Mouse (Mus musculus) thymus, adult 2 months (tissue): Measurements from ENCODE around the gene Cracr2a. TPM values are rescaled to one million over a fixed set of nuclear protein-coding genes. Genes with fewer than 3 reads are reported as not detected.

Experiments
- DNase-seq: peaks from one replicate; pipeline ENCODE4 v3.0.0; 2021
- H3K27ac ChIP-seq: fragments of 200-500 bp; 2 replicates; pipeline ENCODE4 v1.5.1; 2012; ENCODE audit warnings: low read length, control low read depth; ENCODE audit not compliant: control insufficient read depth, insufficient read depth
- H3K27me3 ChIP-seq: fragments of 200-500 bp; 2 replicates; pipeline ENCODE4 v1.6.1; 2012; ENCODE audit warnings: mild to moderate bottlenecking, low read length, moderate library complexity, mixed read lengths; ENCODE audit not compliant: control insufficient read depth, insufficient read depth
- H3K36me3 ChIP-seq: fragments of 200-500 bp; 2 replicates; pipeline ENCODE4 v1.6.1; 2012; ENCODE audit warnings: mild to moderate bottlenecking, low read length, moderate library complexity; ENCODE audit not compliant: control insufficient read depth, insufficient read depth
- H3K4me1 ChIP-seq: fragments of 200-500 bp; replicated peaks from 2 replicates; pipeline ENCODE4 v1.6.1; 2012; ENCODE audit warnings: low read length; ENCODE audit not compliant: control insufficient read depth, insufficient read depth
- H3K4me3 ChIP-seq: fragments of 200-500 bp; 2 replicates; pipeline ENCODE4 v1.5.1; 2012; ENCODE audit warnings: mild to moderate bottlenecking, low read length, control low read depth, moderate library complexity; ENCODE audit not compliant: control insufficient read depth, insufficient read depth
- CTCF ChIP-seq: fragments of 200-500 bp; IDR thresholded peaks from 2 replicates; pipeline ENCODE4 v1.5.1; 2012; ENCODE audit warnings: mild to moderate bottlenecking, control low read depth, low read length, moderate library complexity, borderline replicate concordance; ENCODE audit not compliant: control insufficient read depth, poor library complexity, insufficient read depth; ENCODE audit errors: extremely low read depth
- POLR2A ChIP-seq: fragments of 200-500 bp; IDR thresholded peaks from 2 replicates; pipeline ENCODE4 v1.6.1; 2012; ENCODE audit warnings: mild to moderate bottlenecking, low read length, control low read depth, moderate library complexity; ENCODE audit not compliant: control insufficient read depth, poor library complexity, insufficient read depth; ENCODE audit errors: extremely low read depth
- WGBS: fragments of 180-500 bp; shearing (Covaris S2); methylation state at CpG from one replicate; pipeline ENCODE4 v1.1.7; 2018; 5-methylcytosine and 5-hydroxymethylcytosine counted together
- polyA plus RNA-seq: library from polyadenylated mRNA; depleted of rRNA; stranded (reverse); fragments of >200 nt; gene quantifications from 2 replicates; pipeline ENCODE4 v1.2.3, GENCODE M21; 2012

Cracr2a gene
- polyA plus RNA-seq, 1 experiment, result 6.2 TPM

- WGBS, result 88% methylated on average over 7 of the region's 7 CpGs
- Histone ChIP-seq H3K27ac (no peak overlapping the region), H3K27me3 (no peaks in the 10 kb centered on the region), H3K36me3 (no peaks in the 10 kb centered on the region), H3K4me3 (no peak overlapping the region), H3K4me1 (no peaks in the 10 kb centered on the region)
- TF ChIP-seq POLR2A, result no peak
- no peak for TF ChIP-seq CTCF
- DNase-seq, result no peak
Observed at GRCm38 (mm10) chr6:127680784-127681183, 119.6 kb downstream of the Cracr2a start.

- WGBS, result 72% methylated on average over 8 of the region's 8 CpGs
- no peak overlapping the region for H3K4me3 ChIP-seq
- DNase-seq, result no peak
- TF ChIP-seq POLR2A (no peak), CTCF (no peak)
- H3K4me1 ChIP-seq, result no peaks in the 10 kb centered on the region
- H3K27me3 ChIP-seq, result no peaks in the 10 kb centered on the region
- H3K27ac ChIP-seq, result no peak overlapping the region
- no peaks in the 10 kb centered on the region for H3K36me3 ChIP-seq
Observed at GRCm38 (mm10) chr6:127683561-127683960, 122.4 kb downstream of the Cracr2a start.

GRCm38 (mm10) chr6:127684981-127685380, 123.8 kb downstream of the Cracr2a start:
- no peak for DNase-seq
- no peak for TF ChIP-seq CTCF
- no peak for TF ChIP-seq POLR2A
- WGBS, result 89% methylated on average over 4 of the region's 4 CpGs
- no peak overlapping the region for H3K27ac ChIP-seq
- H3K4me1 ChIP-seq, result no peaks in the 10 kb centered on the region
- H3K36me3 ChIP-seq, result no peaks in the 10 kb centered on the region
- no peaks in the 10 kb centered on the region for H3K27me3 ChIP-seq
- H3K4me3 ChIP-seq, result no peak overlapping the region

GRCm38 (mm10) chr6:127687181-127687860, 126.2 kb downstream of the Cracr2a start:
- H3K4me1 ChIP-seq, result no peaks in the 10 kb centered on the region
- DNase-seq, result no peak
- no peak overlapping the region for H3K4me3 ChIP-seq
- H3K36me3 ChIP-seq, result no peaks in the 10 kb centered on the region
- WGBS, result 96% methylated on average over 6 of the region's 6 CpGs
- no peak overlapping the region for H3K27ac ChIP-seq
- no peaks in the 10 kb centered on the region for H3K27me3 ChIP-seq
- TF ChIP-seq CTCF, result no peak
- TF ChIP-seq POLR2A, result no peak

GRCm38 (mm10) chr6:127692298-127692697, 131.2 kb downstream of the Cracr2a start:
- TF ChIP-seq POLR2A (no peak), CTCF (no peak)
- no peaks in the 10 kb centered on the region for H3K36me3 ChIP-seq
- H3K27ac ChIP-seq, result no peak overlapping the region
- no peak for DNase-seq
- H3K4me3 ChIP-seq, result no peak overlapping the region
- no peaks in the 10 kb centered on the region for H3K4me1 ChIP-seq
- H3K27me3 ChIP-seq, result no peaks in the 10 kb centered on the region
- 69% methylated on average over 7 of the region's 7 CpGs for WGBS

DNA sequence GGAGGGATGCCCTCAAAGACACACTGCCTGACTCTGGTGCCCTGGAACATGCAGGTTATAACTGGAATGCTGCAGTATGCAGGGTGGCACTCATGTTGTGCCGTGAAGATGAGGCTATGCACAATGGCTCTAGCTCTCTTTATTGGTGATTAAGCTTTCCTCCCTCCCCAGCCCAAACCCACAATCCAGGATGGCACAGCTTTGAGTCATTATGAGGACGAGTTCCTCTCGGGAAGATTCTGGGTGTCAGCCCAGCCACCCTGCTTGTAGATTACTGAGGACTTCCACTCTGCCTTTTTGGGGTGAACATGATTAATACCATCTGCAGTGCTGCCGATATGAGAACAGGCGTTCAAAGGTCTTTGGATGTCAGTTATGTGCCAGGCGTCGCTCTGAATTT, 132.5 kb downstream of the Cracr2a start:
- Histone ChIP-seq H3K4me1 (no peaks in the 10 kb centered on the region), H3K27me3 (no peaks in the 10 kb centered on the region), H3K36me3 (no peaks in the 10 kb centered on the region), H3K27ac (no peak overlapping the region), H3K4me3 (no peak overlapping the region)
- no peak for TF ChIP-seq CTCF
- no peak for TF ChIP-seq POLR2A
- DNase-seq, result no peak
- 88% methylated on average over 7 of the region's 7 CpGs for WGBS
